Mouse (Mus musculus) heart, embryonic 16.5 days (tissue): ENCODE measurements around the gene Chchd6. TPM values are rescaled to one million over a fixed set of nuclear protein-coding genes. Genes with fewer than 3 reads are reported as not detected.

Source experiments
- ATAC-seq: fragments of 200-750 bp; cut with Nextera tagmentation; replicated peaks from 2 replicates; pipeline ENCODE4 v1.8.0; 2017; ENCODE audit warnings: moderate number of reproducible peaks; ENCODE audit not compliant: insufficient read depth, low FRiP score; ENCODE audit errors: extremely low read depth
- H3K27ac ChIP-seq: fragments of 300-500 bp; sonication (generic); 2 replicates; pipeline ENCODE4 v1.5.1; 2014; ENCODE audit warnings: mild to moderate bottlenecking, low read length, control low read depth, moderate library complexity
- H3K27me3 ChIP-seq: fragments of 300-500 bp; sonication (generic); 2 replicates; pipeline ENCODE4 v1.6.1; 2014; ENCODE audit warnings: low read length, mixed read lengths; ENCODE audit not compliant: control insufficient read depth, insufficient read depth
- H3K36me3 ChIP-seq: fragments of 300-500 bp; sonication (generic); 2 replicates; pipeline ENCODE4 v1.6.1; 2014; ENCODE audit not compliant: control insufficient read depth, insufficient read depth
- H3K4me1 ChIP-seq: fragments of 300-500 bp; sonication (generic); 2 replicates; pipeline ENCODE4 v1.6.1; 2014; ENCODE audit warnings: low read length, mixed read lengths; ENCODE audit not compliant: control insufficient read depth, insufficient read depth
- H3K4me2 ChIP-seq: fragments of 300-500 bp; sonication (generic); 2 replicates; pipeline ENCODE4 v1.6.1; 2014; ENCODE audit warnings: low read depth, mild to moderate bottlenecking, control low read depth, low read length
- H3K4me3 ChIP-seq: fragments of 300-500 bp; sonication (generic); 2 replicates; pipeline ENCODE4 v1.5.1; 2014; ENCODE audit warnings: mild to moderate bottlenecking, control low read depth, low read length
- H3K9ac ChIP-seq: fragments of 300-500 bp; sonication (generic); 2 replicates; pipeline ENCODE4 v1.6.1; 2014; ENCODE audit warnings: low read length, control low read depth
- H3K9me3 ChIP-seq: fragments of 300-500 bp; sonication (generic); replicated peaks from 2 replicates; pipeline ENCODE4 v1.6.1; 2016; ENCODE audit warnings: low read length; ENCODE audit not compliant: control insufficient read depth
- WGBS: fragments of 180-500 bp; shearing (Covaris S2); extraction: QIAGEN DNeasy Blood & Tissue Kit; methylation state at CpG from one replicate; pipeline ENCODE4 v1.1.7; 2014; 5-methylcytosine and 5-hydroxymethylcytosine counted together
- polyA plus RNA-seq: library from polyadenylated mRNA; unstranded; fragments of >200 nt; fragmentation: Nextera tagmentation; extraction: Ambion mirVana; gene quantifications from 2 replicates; pipeline ENCODE4 v1.2.1, GENCODE M21; 2015

Gene Chchd6
- polyA plus RNA-seq, 1 experiment from 2014 or later: 58.1 TPM

DNA sequence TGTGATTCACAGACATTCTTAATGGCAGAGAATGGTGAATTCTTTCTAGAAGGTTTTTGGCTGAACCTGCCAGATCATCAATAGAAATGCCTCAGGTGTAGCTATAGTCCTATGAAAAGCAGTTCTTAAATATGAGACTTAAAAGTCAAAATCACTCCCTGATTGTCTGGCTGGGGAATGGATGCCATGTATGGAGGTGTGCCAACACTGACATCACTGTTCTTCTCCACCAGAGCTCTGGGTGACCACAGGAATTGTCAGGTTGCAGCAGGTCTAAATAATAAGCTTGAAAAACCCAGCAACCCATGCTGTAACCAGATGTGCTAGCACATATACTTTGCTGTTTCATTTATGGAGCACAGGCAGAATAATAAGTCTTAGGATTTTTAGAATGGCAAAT is 87.2 kb downstream of the Chchd6 start:
- Histone ChIP-seq H3K27me3 (no peaks in the 10 kb centered on the region), H3K9ac (no peak overlapping the region), H3K27ac (no peak overlapping the region), H3K36me3 (no peaks in the 10 kb centered on the region), H3K9me3 (no peaks in the 10 kb centered on the region), H3K4me3 (no peak overlapping the region), H3K4me1 (no peaks in the 10 kb centered on the region), H3K4me2 (no peak overlapping the region)
- no peak for ATAC-seq

DNA sequence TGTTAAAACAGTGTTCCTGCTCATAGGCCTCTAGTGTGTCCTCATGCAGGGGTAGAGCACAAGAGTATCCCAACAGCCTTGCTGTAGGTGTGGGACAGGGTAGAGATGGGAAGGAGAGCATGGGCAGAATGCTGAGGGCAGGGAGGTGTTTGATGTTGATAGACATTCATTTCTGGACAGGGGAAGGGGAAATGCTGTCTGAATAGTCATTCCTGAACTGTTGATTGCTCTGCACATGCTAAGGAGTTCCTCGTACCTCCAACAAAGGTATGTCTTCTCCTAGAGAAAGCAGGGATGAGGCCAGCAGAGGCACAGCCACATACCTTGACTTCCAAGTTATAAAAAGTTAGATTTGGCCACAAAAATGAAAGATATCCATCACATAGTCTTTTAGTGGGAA is 95.5 kb downstream of the Chchd6 start:
- Histone ChIP-seq H3K9ac (no peak overlapping the region), H3K9me3 (no peaks in the 10 kb centered on the region), H3K4me2 (no peak overlapping the region), H3K27ac (no peak overlapping the region), H3K27me3 (no peaks in the 10 kb centered on the region), H3K4me1 (no peaks in the 10 kb centered on the region), H3K4me3 (no peak overlapping the region), H3K36me3 (no peaks in the 10 kb centered on the region)
- 93% methylated on average over 1 of the region's 1 CpGs for WGBS
- ATAC-seq: no peak

DNA sequence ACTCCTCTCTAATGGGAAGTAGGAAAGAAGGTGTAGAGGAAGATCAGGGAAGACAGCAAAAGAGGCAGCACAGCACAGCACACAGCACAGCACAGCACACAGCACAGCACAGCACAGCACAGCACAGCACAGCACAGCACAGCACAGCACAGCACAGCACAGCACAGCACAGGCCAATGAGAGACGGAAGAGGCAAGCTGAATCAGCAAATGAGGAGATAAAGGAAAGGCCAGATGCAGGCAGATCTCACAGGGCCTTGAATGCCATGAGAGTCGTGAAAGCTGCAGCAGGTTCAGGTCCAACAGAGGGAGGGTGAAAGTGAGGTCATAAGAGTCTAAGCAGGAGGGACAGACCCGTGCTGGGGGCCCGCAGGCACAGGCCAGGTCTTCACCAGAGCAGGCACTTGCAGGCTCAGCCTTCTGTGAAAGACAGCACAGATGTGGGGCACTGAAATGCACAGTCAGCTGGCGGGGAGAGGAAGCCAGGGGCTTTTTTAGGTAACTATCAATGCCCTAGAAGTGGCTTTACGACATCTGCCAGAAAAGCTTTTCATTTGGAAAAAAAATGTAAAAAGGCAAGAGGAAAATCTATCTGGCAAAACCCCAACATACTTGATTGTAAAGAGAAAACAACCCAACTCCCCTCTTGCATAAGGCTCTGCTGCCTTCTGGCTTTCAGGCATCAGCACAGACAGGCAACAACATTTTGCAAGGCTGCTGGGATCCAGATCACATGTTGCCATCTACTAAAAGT is 96.5 kb downstream of the Chchd6 start:
- ATAC-seq: no peak
- 27% methylated on average over 6 of the region's 6 CpGs for WGBS

DNA sequence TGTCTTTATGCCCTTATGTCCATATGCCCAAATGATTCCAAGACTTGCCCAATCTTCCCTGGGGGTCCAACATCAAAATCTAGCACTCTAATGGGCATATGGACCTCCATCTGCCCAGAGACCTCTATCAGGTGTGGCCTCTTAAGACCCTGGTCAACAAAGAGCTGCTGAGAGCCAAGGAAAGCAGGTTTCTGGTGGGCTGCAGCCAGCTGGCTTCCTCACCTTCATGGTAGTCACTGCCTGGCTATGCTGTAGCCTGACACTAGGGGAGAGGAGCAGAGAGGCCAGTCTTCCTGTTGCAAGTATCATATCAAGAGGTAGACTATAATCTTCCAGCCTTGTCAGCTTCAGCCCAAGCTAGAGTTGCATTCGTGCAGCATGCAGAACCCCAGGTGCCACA is 98.5 kb downstream of the Chchd6 start:
- no peaks in the 10 kb centered on the region for H3K9me3 ChIP-seq
- H3K27me3 ChIP-seq: no peaks in the 10 kb centered on the region
- H3K9ac ChIP-seq: no peak overlapping the region
- no peak for ATAC-seq
- no peak overlapping the region for H3K4me2 ChIP-seq
- no peak overlapping the region for H3K4me3 ChIP-seq
- 57% methylated on average over 1 of the region's 1 CpGs for WGBS
- H3K27ac ChIP-seq: no peak overlapping the region
- H3K4me1 ChIP-seq: no peaks in the 10 kb centered on the region
- H3K36me3 ChIP-seq: no peaks in the 10 kb centered on the region

More for the DNA sequence above, 96.5 kb downstream of the Chchd6 start:
- no peaks in the 10 kb centered on the region for H3K27me3 ChIP-seq
- H3K36me3 ChIP-seq: no peaks in the 10 kb centered on the region
- no peak overlapping the region for H3K4me3 ChIP-seq
- no peak overlapping the region for H3K4me2 ChIP-seq
- no peaks in the 10 kb centered on the region for H3K4me1 ChIP-seq
- H3K9ac ChIP-seq: no peak overlapping the region
- no peaks in the 10 kb centered on the region for H3K9me3 ChIP-seq
- H3K27ac ChIP-seq: no peak overlapping the region

DNA sequence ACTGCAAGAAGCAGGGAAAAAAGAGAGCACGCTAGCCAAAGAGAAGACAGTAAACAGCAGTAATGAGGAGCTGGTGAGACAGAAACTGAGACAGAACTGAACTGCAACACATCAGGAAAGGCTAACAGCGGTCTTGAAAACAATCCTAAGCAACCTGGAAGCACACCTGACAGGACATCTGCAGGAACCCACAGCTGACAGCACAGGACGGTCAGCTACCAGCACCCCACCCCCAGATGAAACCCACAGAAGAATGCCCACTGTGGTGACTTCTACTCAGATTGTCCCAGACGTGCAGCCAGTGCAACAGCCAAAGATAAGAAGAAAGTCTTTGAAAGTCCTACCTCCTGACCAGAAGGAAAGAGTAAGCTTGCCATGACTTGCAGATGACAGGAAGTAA is 103.1 kb downstream of the Chchd6 start:
- no peak overlapping the region for H3K4me2 ChIP-seq
- H3K36me3 ChIP-seq: no peaks in the 10 kb centered on the region
- H3K27me3 ChIP-seq: no peaks in the 10 kb centered on the region
- H3K4me1 ChIP-seq: no peaks in the 10 kb centered on the region
- no peaks in the 10 kb centered on the region for H3K9me3 ChIP-seq
- no peak overlapping the region for H3K4me3 ChIP-seq
- WGBS: 74% methylated on average over 4 of the region's 4 CpGs
- no peak overlapping the region for H3K9ac ChIP-seq
- no peak overlapping the region for H3K27ac ChIP-seq
- no peak for ATAC-seq

DNA sequence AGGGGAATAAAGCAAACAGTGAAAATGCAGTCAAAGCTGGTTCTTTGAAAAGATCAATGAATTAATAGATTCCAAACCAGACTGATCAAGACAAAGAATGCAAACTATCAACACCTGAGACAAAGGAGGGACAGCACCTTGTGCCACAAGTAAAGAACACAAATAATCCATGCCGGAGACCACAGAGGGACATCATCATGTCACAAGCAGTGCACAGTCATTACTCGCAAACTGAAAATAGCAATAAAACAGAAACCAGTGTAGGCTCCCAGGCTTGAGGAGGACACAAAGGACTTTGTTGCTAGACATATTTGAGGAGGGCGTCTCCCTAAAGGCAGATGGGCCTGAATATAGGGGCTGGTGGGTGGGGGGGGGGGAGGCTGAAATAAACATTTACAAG is 105.1 kb downstream of the Chchd6 start:
- ATAC-seq: no peak
- H3K36me3 ChIP-seq: no peaks in the 10 kb centered on the region
- 89% methylated on average over 3 of the region's 3 CpGs for WGBS

DNA sequence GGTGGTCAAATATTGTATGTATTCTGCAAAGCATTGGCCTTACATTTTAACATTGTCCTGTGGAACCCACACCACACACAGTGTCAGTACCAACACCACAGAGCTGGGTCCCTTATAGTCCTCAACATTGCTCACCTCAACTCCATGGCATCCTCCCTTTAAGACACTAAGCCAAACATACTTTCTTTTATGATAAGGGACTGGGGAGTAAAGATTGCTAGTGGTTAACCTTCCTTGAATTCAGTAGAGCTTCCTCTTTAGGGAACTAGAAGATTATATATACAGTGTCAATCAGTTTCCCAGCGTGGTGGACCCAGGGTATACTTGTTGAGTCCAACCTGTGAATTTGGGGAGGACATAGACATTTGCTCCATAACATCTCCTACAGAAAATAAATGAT is 105.9 kb downstream of the Chchd6 start:
- WGBS: 77% methylated on average over 1 of the region's 1 CpGs
- H3K27me3 ChIP-seq: no peaks in the 10 kb centered on the region
- no peaks in the 10 kb centered on the region for H3K36me3 ChIP-seq
- no peak overlapping the region for H3K4me3 ChIP-seq
- no peaks in the 10 kb centered on the region for H3K9me3 ChIP-seq
- ATAC-seq: no peak
- H3K9ac ChIP-seq: no peak overlapping the region
- no peaks in the 10 kb centered on the region for H3K4me1 ChIP-seq
- H3K4me2 ChIP-seq: no peak overlapping the region
- no peak overlapping the region for H3K27ac ChIP-seq

More for the DNA sequence above, 105.1 kb downstream of the Chchd6 start:
- Histone ChIP-seq H3K27ac (no peak overlapping the region), H3K4me3 (no peak overlapping the region), H3K4me1 (no peaks in the 10 kb centered on the region), H3K27me3 (no peaks in the 10 kb centered on the region), H3K9me3 (no peaks in the 10 kb centered on the region), H3K4me2 (no peak overlapping the region), H3K9ac (no peak overlapping the region)

DNA sequence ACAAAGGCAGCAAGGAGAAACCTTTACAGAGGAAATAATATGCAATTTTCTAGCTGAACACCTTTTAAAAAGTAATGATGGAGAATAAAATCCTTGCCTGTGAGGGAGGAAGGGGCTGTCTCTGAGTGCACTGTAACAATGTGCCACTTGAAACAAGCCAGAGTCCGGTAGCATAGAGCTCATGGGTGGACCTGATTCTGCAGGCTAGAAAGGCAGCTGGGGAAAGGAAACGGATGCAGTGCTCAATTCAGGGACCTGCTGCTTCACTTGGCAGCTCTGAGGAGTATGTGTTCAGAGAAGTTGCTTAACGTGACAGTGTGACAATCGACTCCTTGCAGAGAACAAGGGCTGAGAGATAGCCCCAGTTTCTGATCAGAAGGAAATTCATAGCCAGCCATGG is 109.4 kb downstream of the Chchd6 start:
- no peak for ATAC-seq
- H3K9me3 ChIP-seq: no peaks in the 10 kb centered on the region
- H3K9ac ChIP-seq: no peak overlapping the region
- no peaks in the 10 kb centered on the region for H3K27me3 ChIP-seq
- H3K4me1 ChIP-seq: no peaks in the 10 kb centered on the region
- 26% methylated on average over 4 of the region's 4 CpGs for WGBS
- no peaks in the 10 kb centered on the region for H3K36me3 ChIP-seq
- no peak overlapping the region for H3K4me2 ChIP-seq
- no peak overlapping the region for H3K27ac ChIP-seq
- H3K4me3 ChIP-seq: no peak overlapping the region

DNA sequence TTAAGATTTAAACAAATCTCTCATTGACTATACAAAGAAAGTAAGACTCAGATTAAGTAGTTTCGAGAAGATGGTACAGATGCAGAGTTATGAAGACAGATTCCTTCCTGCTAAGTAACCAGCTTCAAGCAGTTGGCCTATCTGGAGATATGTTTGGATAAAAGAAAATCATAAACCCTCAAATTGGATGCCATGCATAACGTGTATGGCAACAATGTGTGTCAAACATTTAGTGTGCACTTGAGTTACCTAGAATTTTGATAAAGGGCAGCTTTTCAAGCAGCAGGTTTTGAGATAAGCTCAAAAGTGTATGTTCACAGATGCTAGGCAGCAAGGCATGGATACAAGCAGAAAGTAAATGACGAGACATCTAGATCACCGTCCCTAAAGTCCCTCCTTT is 114.3 kb downstream of the Chchd6 start:
- Histone ChIP-seq H3K9ac (no peak overlapping the region), H3K27ac (no peak overlapping the region), H3K9me3 (no peaks in the 10 kb centered on the region), H3K4me1 (no peaks in the 10 kb centered on the region), H3K4me3 (no peak overlapping the region), H3K36me3 (no peaks in the 10 kb centered on the region), H3K27me3 (no peaks in the 10 kb centered on the region), H3K4me2 (no peak overlapping the region)
- 53% methylated on average over 4 of the region's 4 CpGs for WGBS
- no peak for ATAC-seq
